Mouse (Mus musculus) C2C12 (cell line): ENCODE data around the gene 4933428G20Rik. TPM values are rescaled to one million over a fixed set of nuclear protein-coding genes. Genes with fewer than 3 reads are reported as not detected.
A peak's percentile ranks its signal among the peaks of the same experiment; 100 is the strongest.

Experiments
- H3K27me3 ChIP-seq: one replicate; pipeline ENCODE4 v1.6.1; 2011; ENCODE audit not compliant: control insufficient read depth, insufficient read depth, insufficient read length
- H3K36me3 ChIP-seq: one replicate; pipeline ENCODE4 v1.6.1; 2011; ENCODE audit not compliant: control insufficient read depth, insufficient read depth
- H3K4me3 ChIP-seq: one replicate; pipeline ENCODE4 v1.5.1; 2011; ENCODE audit warnings: mild to moderate bottlenecking, control low read depth; ENCODE audit not compliant: poor library complexity, insufficient read depth, severe bottlenecking
- H3K79me2 ChIP-seq: one replicate; pipeline ENCODE4 v1.6.1; 2011; ENCODE audit not compliant: control insufficient read depth, insufficient read depth
- H3K79me3 ChIP-seq: one replicate; pipeline ENCODE4 v1.6.1; 2011; ENCODE audit warnings: low read depth, control low read depth
- H3ac ChIP-seq: one replicate; pipeline ENCODE3; 2011; ENCODE audit warnings: low read depth; ENCODE audit not compliant: control insufficient read depth, insufficient read length
- CEBPB ChIP-seq: IDR thresholded peaks from one replicate; pipeline ENCODE4 v1.6.1; 2011; ENCODE audit warnings: low read depth, mild to moderate bottlenecking, control low read depth, moderate library complexity
- CTCF ChIP-seq: IDR thresholded peaks from one replicate; pipeline ENCODE4 v1.5.1; 2011; ENCODE audit not compliant: control insufficient read depth, insufficient read depth, insufficient read length
- FOSL1 ChIP-seq: IDR thresholded peaks from one replicate; pipeline ENCODE4 v1.8.0; 2011; ENCODE audit warnings: mild to moderate bottlenecking, low read length; ENCODE audit not compliant: poor library complexity, insufficient read depth, severe bottlenecking
- MAX ChIP-seq: IDR thresholded peaks from one replicate; pipeline ENCODE4 v1.6.1; 2011; ENCODE audit warnings: mild to moderate bottlenecking, control low read depth
- MYOD1 ChIP-seq: IDR thresholded peaks from one replicate; pipeline ENCODE4 v1.6.1; 2011; ENCODE audit warnings: low read depth; ENCODE audit not compliant: control insufficient read depth, insufficient read length
- MYOG ChIP-seq: IDR thresholded peaks from one replicate; pipeline ENCODE4 v1.6.1; 2011; ENCODE audit not compliant: control insufficient read depth, insufficient read length; ENCODE audit errors: extremely low read depth
- USF1 ChIP-seq: IDR thresholded peaks from one replicate; pipeline ENCODE4 v1.6.1; 2011; ENCODE audit warnings: low read depth, mild to moderate bottlenecking, control low read depth, moderate library complexity
- polyA plus RNA-seq: library from polyadenylated mRNA; unstranded; fragments of >200 nt; fragmentation: generic; extraction: Trizol; gene quantifications from one replicate; pipeline ENCODE4 v1.2.1, GENCODE M21; 2012; ENCODE audit warnings: missing spikeins

The 4933428G20Rik gene
- polyA plus RNA-seq, 1 experiment = 0.34 TPM

GRCm38 (mm10) chr11:97461307-97461820, 38.8 kb downstream of the 4933428G20Rik start:
- Histone ChIP-seq H3K36me3 (peaks cover 96% of the 10 kb centered on the region), H3K4me3 (no peak overlapping the region), H3K79me3 (no peaks in the 10 kb centered on the region), H3K79me2 (no peaks in the 10 kb centered on the region), H3K27me3 (no peaks in the 10 kb centered on the region), H3ac (no peak overlapping the region)
- TF ChIP-seq MYOG = no peak
- TF ChIP-seq MAX = no peak
- no peak for TF ChIP-seq MYOD1
- TF ChIP-seq CTCF = no peak
- no peak for TF ChIP-seq FOSL1
- TF ChIP-seq CEBPB = no peak
- TF ChIP-seq USF1 = no peak

- Histone ChIP-seq H3K36me3 (peaks cover 99% of the 10 kb centered on the region), H3K27me3 (no peaks in the 10 kb centered on the region), H3K4me3 (no peak overlapping the region), H3K79me3 (peaks cover 16% of the 10 kb centered on the region), H3K79me2 (peaks cover 36% of the 10 kb centered on the region), H3ac (no peak overlapping the region)
- TF ChIP-seq USF1 (no peak), MAX (no peak), MYOG (no peak), MYOD1 (no peak), CTCF (no peak), CEBPB (no peak), FOSL1 (no peak)
Observed at GRCm38 (mm10) chr11:97457120-97457519, 43.0 kb downstream of the 4933428G20Rik start.

GRCm38 (mm10) chr11:97451625-97452024, 48.5 kb downstream of the 4933428G20Rik start:
- H3ac ChIP-seq = no peak overlapping the region
- peaks cover 58% of the 10 kb centered on the region for H3K79me2 ChIP-seq
- H3K36me3 ChIP-seq = peaks cover 83% of the 10 kb centered on the region
- no peaks in the 10 kb centered on the region for H3K27me3 ChIP-seq
- H3K79me3 ChIP-seq = peaks cover 25% of the 10 kb centered on the region
- TF ChIP-seq MYOG = no peak
- TF ChIP-seq CTCF = no peak
- no peak for TF ChIP-seq USF1
- TF ChIP-seq CEBPB = no peak
- TF ChIP-seq FOSL1 = no peak
- no peak for TF ChIP-seq MYOD1
- no peak for TF ChIP-seq MAX
- peak overlapping the region; percentile 51 for H3K4me3 ChIP-seq

- H3K27me3 ChIP-seq = no peaks in the 10 kb centered on the region
- peaks cover 80% of the 10 kb centered on the region for H3K36me3 ChIP-seq
- H3ac ChIP-seq = peak overlapping the region; percentile 66
- H3K4me3 ChIP-seq = peak overlapping the region; percentile 51
- TF ChIP-seq CTCF = no peak
- TF ChIP-seq USF1 = peak; percentile 64
- peaks cover 25% of the 10 kb centered on the region for H3K79me3 ChIP-seq
- peaks cover 53% of the 10 kb centered on the region for H3K79me2 ChIP-seq
Observed at GRCm38 (mm10) chr11:97450305-97450922, 49.7 kb downstream of the 4933428G20Rik start.

GRCm38 (mm10) chr11:97449601-97450293, 50.4 kb downstream of the 4933428G20Rik start:
- H3K79me3 ChIP-seq = peaks cover 25% of the 10 kb centered on the region
- no peak for TF ChIP-seq CTCF
- TF ChIP-seq USF1 = no peak
- TF ChIP-seq MYOD1 = no peak
- TF ChIP-seq MAX = no peak
- TF ChIP-seq CEBPB = no peak
- no peak for TF ChIP-seq MYOG
- no peak for TF ChIP-seq FOSL1
- H3K27me3 ChIP-seq = no peaks in the 10 kb centered on the region
- peak overlapping the region; percentile 51 for H3K4me3 ChIP-seq
- peaks cover 49% of the 10 kb centered on the region for H3K79me2 ChIP-seq
- peaks cover 80% of the 10 kb centered on the region for H3K36me3 ChIP-seq
- peak overlapping the region; percentile 66 for H3ac ChIP-seq
